Mouse (Mus musculus) liver, adult 2 months (tissue): ENCODE data around the gene Znrf2. TPM values are rescaled to one million over a fixed set of nuclear protein-coding genes. Genes with fewer than 3 reads are reported as not detected.

Source experiments
- DNase-seq: peaks from one replicate; pipeline ENCODE4 v3.0.0-alpha.2; 2011; ENCODE audit warnings: low read depth, low spot score; ENCODE audit errors: extremely low read depth
- H3K27ac ChIP-seq: fragments of 200-500 bp; replicated peaks from 2 replicates; pipeline ENCODE4 v1.5.1; 2012; ENCODE audit warnings: low read depth, mild to moderate bottlenecking, control low read depth, inconsistent platforms, low read length; ENCODE audit not compliant: insufficient read depth
- H3K27me3 ChIP-seq: fragments of 200-500 bp; 2 replicates; pipeline ENCODE4 v1.6.1; 2012; ENCODE audit warnings: mild to moderate bottlenecking, moderate library complexity, low read length, inconsistent platforms; ENCODE audit not compliant: control insufficient read depth, insufficient read depth
- H3K36me3 ChIP-seq: fragments of 200-500 bp; 2 replicates; pipeline ENCODE4 v1.6.1; 2012; ENCODE audit warnings: low read length, inconsistent platforms; ENCODE audit not compliant: control insufficient read depth, insufficient read depth
- H3K4me1 ChIP-seq: fragments of 200-500 bp; 2 replicates; pipeline ENCODE4 v1.6.1; 2011; ENCODE audit warnings: low read length; ENCODE audit not compliant: control insufficient read depth, insufficient read depth
- H3K4me3 ChIP-seq: fragments of 200-500 bp; 2 replicates; pipeline ENCODE4 v1.5.1; 2011; ENCODE audit warnings: low read depth, mild to moderate bottlenecking, control low read depth, low read length, moderate library complexity; ENCODE audit not compliant: insufficient read depth
- H3K79me2 ChIP-seq: fragments of 200-500 bp; 2 replicates; pipeline ENCODE4 v1.6.1; 2012; ENCODE audit warnings: inconsistent platforms, mild to moderate bottlenecking, low read length, moderate library complexity; ENCODE audit not compliant: control insufficient read depth, insufficient read depth
- H3K9ac ChIP-seq: fragments of 200-500 bp; 2 replicates; pipeline ENCODE4 v1.6.1; 2012; ENCODE audit warnings: low read depth, mild to moderate bottlenecking, control low read depth, inconsistent platforms, low read length
- CTCF ChIP-seq: fragments of 200-500 bp; IDR thresholded peaks from 2 replicates; pipeline ENCODE4 v1.5.1; 2011; ENCODE audit warnings: low read depth, low read length, control low read depth
- POLR2A ChIP-seq: fragments of 200-500 bp; IDR thresholded peaks from 2 replicates; pipeline ENCODE4 v1.6.1; 2011; ENCODE audit warnings: low read length, control low read depth; ENCODE audit not compliant: insufficient read depth; ENCODE audit errors: extremely low read depth
- WGBS: fragments of 180-500 bp; shearing (Covaris S2); methylation state at CpG from one replicate; pipeline ENCODE4 v1.1.7; 2018; 5-methylcytosine and 5-hydroxymethylcytosine counted together
- polyA plus RNA-seq: library from polyadenylated mRNA; depleted of rRNA; stranded (reverse); fragments of >200 nt; gene quantifications from 2 replicates; pipeline ENCODE4 v1.2.3, GENCODE M21; 2012; rRNA removed
- total RNA-seq: library from RNA; depleted of rRNA; stranded (reverse); fragments of >200 nt; gene quantifications from 2 replicates; pipeline ENCODE4 v1.2.3, GENCODE M21; 2014; rRNA removed

Gene Znrf2
- total and polyA plus RNA-seq, 2 experiments: 16.2 to 27.8 TPM

GRCm38 (mm10) chr6:54934313-54934712, 117.6 kb downstream of the Znrf2 start:
- WGBS: 93% methylated on average over 8 of the region's 8 CpGs
- H3K27ac ChIP-seq: no peak overlapping the region

GRCm38 (mm10) chr6:54934930-54935329, 118.2 kb downstream of the Znrf2 start:
- Histone ChIP-seq H3K4me1 (peaks cover 4% of the 10 kb centered on the region; the same call in 1 of the 2 replicates), H3K27me3 (no peaks in the 10 kb centered on the region), H3K9ac (no peak overlapping the region), H3K27ac (no peak overlapping the region), H3K36me3 (peaks cover 30% of the 10 kb centered on the region; the same call in 1 of the 2 replicates), H3K4me3 (no peak overlapping the region), H3K79me2 (no peaks in the 10 kb centered on the region)
- no peak for DNase-seq
- TF ChIP-seq CTCF (no peak), POLR2A (no peak)
- WGBS: 85% methylated on average over 5 of the region's 5 CpGs

More at GRCm38 (mm10) chr6:54934313-54934712, 117.6 kb downstream of the Znrf2 start:
- Histone ChIP-seq H3K4me3 (no peak overlapping the region), H3K9ac (no peak overlapping the region), H3K4me1 (0 out of 2 replicates have a peak, but pooled peaks cover 3% of the 10 kb centered on the region), H3K27me3 (no peaks in the 10 kb centered on the region), H3K79me2 (no peaks in the 10 kb centered on the region), H3K36me3 (peaks cover 34% of the 10 kb centered on the region; the same call in 1 of the 2 replicates)
- DNase-seq: no peak
- TF ChIP-seq CTCF (no peak), POLR2A (no peak)

GRCm38 (mm10) chr6:54936496-54936895, 119.8 kb downstream of the Znrf2 start:
- Histone ChIP-seq H3K36me3 (peaks cover 26% of the 10 kb centered on the region; the same call in 1 of the 2 replicates), H3K9ac (no peak overlapping the region), H3K27me3 (no peaks in the 10 kb centered on the region), H3K4me1 (peaks cover 7% of the 10 kb centered on the region; the same call in 1 of the 2 replicates), H3K79me2 (no peaks in the 10 kb centered on the region), H3K27ac (no peak overlapping the region), H3K4me3 (no peak overlapping the region)
- no peak for TF ChIP-seq POLR2A
- no peak for TF ChIP-seq CTCF
- DNase-seq: no peak
- 61% methylated on average over 2 of the region's 2 CpGs for WGBS

GRCm38 (mm10) chr6:54939631-54940030, 122.9 kb downstream of the Znrf2 start:
- H3K4me1 ChIP-seq: peaks cover 7% of the 10 kb centered on the region; the same call in 1 of the 2 replicates
- H3K36me3 ChIP-seq: peaks cover 30% of the 10 kb centered on the region; the same call in 1 of the 2 replicates
- WGBS: 8% methylated on average over 4 of the region's 4 CpGs
- H3K27ac ChIP-seq: peak overlapping the region; percentile 43
- DNase-seq: peak; percentile 36
- no peak overlapping the region for H3K4me3 ChIP-seq
- H3K79me2 ChIP-seq: peaks cover 6% of the 10 kb centered on the region; the same call in 1 of the 2 replicates
- no peak overlapping the region for H3K9ac ChIP-seq
- no peaks in the 10 kb centered on the region for H3K27me3 ChIP-seq
- TF ChIP-seq POLR2A (no peak), CTCF (no peak)

- Histone ChIP-seq H3K4me3 (no peak overlapping the region), H3K27me3 (no peaks in the 10 kb centered on the region), H3K79me2 (peaks cover 6% of the 10 kb centered on the region; the same call in 1 of the 2 replicates), H3K4me1 (peaks cover 7% of the 10 kb centered on the region; the same call in 1 of the 2 replicates), H3K36me3 (peaks cover 30% of the 10 kb centered on the region; the same call in 1 of the 2 replicates), H3K9ac (no peak overlapping the region), H3K27ac (peak overlapping the region; percentile 43)
- DNase-seq: no peak
- WGBS: 62% methylated on average over 7 of the region's 7 CpGs
- TF ChIP-seq CTCF (no peak), POLR2A (no peak)
These were observed 123.4 kb downstream of the Znrf2 start for GRCm38 (mm10) chr6:54940126-54940525.

- peaks cover 7% of the 10 kb centered on the region; the same call in 1 of the 2 replicates for H3K4me1 ChIP-seq
- DNase-seq: no peak
- H3K4me3 ChIP-seq: no peak overlapping the region
- TF ChIP-seq POLR2A: no peak
- TF ChIP-seq CTCF: no peak
- H3K27ac ChIP-seq: no peak overlapping the region
- peaks cover 6% of the 10 kb centered on the region; the same call in 1 of the 2 replicates for H3K79me2 ChIP-seq
- WGBS: 88% methylated on average over 6 of the region's 6 CpGs
- H3K9ac ChIP-seq: no peak overlapping the region
- no peaks in the 10 kb centered on the region for H3K27me3 ChIP-seq
- H3K36me3 ChIP-seq: peaks cover 23% of the 10 kb centered on the region; the same call in 1 of the 2 replicates
These were observed 124.4 kb downstream of the Znrf2 start for GRCm38 (mm10) chr6:54941149-54941548.

Other genes with a start within 250 kb of the Znrf2 start
- 13.0 and 13.4 TPM in 2 replicates for gene Plekha8, start 221.8 kb upstream of the Znrf2 start, total RNA-seq
- gene Plekha8, start 221.8 kb upstream of the Znrf2 start, polyA plus RNA-seq: 3.6 and 5.2 TPM in 2 replicates
- 4.6 and 5.0 TPM in 2 replicates for gene Fkbp14, start 219.6 kb upstream of the Znrf2 start, total RNA-seq
- gene Fkbp14, start 219.6 kb upstream of the Znrf2 start, polyA plus RNA-seq: 2.0 and 2.4 TPM in 2 replicates
- gene Mturn, start 135.3 kb upstream of the Znrf2 start, total RNA-seq: 1.6 and 2.1 TPM in 2 replicates
- gene Mturn, start 135.3 kb upstream of the Znrf2 start, polyA plus RNA-seq: 0.89 and 1.1 TPM in 2 replicates
- gene Nod1, start 155.7 kb downstream of the Znrf2 start, total RNA-seq: 7.0 and 12.1 TPM in 2 replicates
- 8.1 and 8.4 TPM in 2 replicates for gene Nod1, start 155.7 kb downstream of the Znrf2 start, polyA plus RNA-seq
- gene Ggct, start 176.0 kb downstream of the Znrf2 start, total RNA-seq: 8.7 and 11.7 TPM in 2 replicates
- 6.2 and 6.6 TPM in 2 replicates for gene Ggct, start 176.0 kb downstream of the Znrf2 start, polyA plus RNA-seq
- 35.5 and 35.7 TPM in 2 replicates for gene Gars, start 221.1 kb downstream of the Znrf2 start, total RNA-seq
- 18.2 and 18.3 TPM in 2 replicates for gene Gars, start 221.1 kb downstream of the Znrf2 start, polyA plus RNA-seq